Mouse (Mus musculus) liver, adult 2 months (tissue): ENCODE data around the gene Asic3. TPM values are rescaled to one million over a fixed set of nuclear protein-coding genes. Genes with fewer than 3 reads are reported as not detected.

Experiments used
- DNase-seq: peaks from one replicate; pipeline ENCODE4 v3.0.0-alpha.2; 2011; ENCODE audit warnings: low read depth, low spot score; ENCODE audit errors: extremely low read depth
- H3K27ac ChIP-seq: fragments of 200-500 bp; replicated peaks from 2 replicates; pipeline ENCODE4 v1.5.1; 2012; ENCODE audit warnings: low read depth, mild to moderate bottlenecking, control low read depth, inconsistent platforms, low read length; ENCODE audit not compliant: insufficient read depth
- H3K27me3 ChIP-seq: fragments of 200-500 bp; 2 replicates; pipeline ENCODE4 v1.6.1; 2012; ENCODE audit warnings: mild to moderate bottlenecking, moderate library complexity, low read length, inconsistent platforms; ENCODE audit not compliant: control insufficient read depth, insufficient read depth
- H3K36me3 ChIP-seq: fragments of 200-500 bp; 2 replicates; pipeline ENCODE4 v1.6.1; 2012; ENCODE audit warnings: low read length, inconsistent platforms; ENCODE audit not compliant: control insufficient read depth, insufficient read depth
- H3K4me1 ChIP-seq: fragments of 200-500 bp; 2 replicates; pipeline ENCODE4 v1.6.1; 2011; ENCODE audit warnings: low read length; ENCODE audit not compliant: control insufficient read depth, insufficient read depth
- H3K4me3 ChIP-seq: fragments of 200-500 bp; 2 replicates; pipeline ENCODE4 v1.5.1; 2011; ENCODE audit warnings: low read depth, mild to moderate bottlenecking, control low read depth, low read length, moderate library complexity; ENCODE audit not compliant: insufficient read depth
- H3K79me2 ChIP-seq: fragments of 200-500 bp; 2 replicates; pipeline ENCODE4 v1.6.1; 2012; ENCODE audit warnings: inconsistent platforms, mild to moderate bottlenecking, low read length, moderate library complexity; ENCODE audit not compliant: control insufficient read depth, insufficient read depth
- H3K9ac ChIP-seq: fragments of 200-500 bp; 2 replicates; pipeline ENCODE4 v1.6.1; 2012; ENCODE audit warnings: low read depth, mild to moderate bottlenecking, control low read depth, inconsistent platforms, low read length
- CTCF ChIP-seq: fragments of 200-500 bp; IDR thresholded peaks from 2 replicates; pipeline ENCODE4 v1.5.1; 2011; ENCODE audit warnings: low read depth, low read length, control low read depth
- POLR2A ChIP-seq: fragments of 200-500 bp; IDR thresholded peaks from 2 replicates; pipeline ENCODE4 v1.6.1; 2011; ENCODE audit warnings: low read length, control low read depth; ENCODE audit not compliant: insufficient read depth; ENCODE audit errors: extremely low read depth
- WGBS: fragments of 180-500 bp; shearing (Covaris S2); methylation state at CpG from one replicate; pipeline ENCODE4 v1.1.7; 2018; 5-methylcytosine and 5-hydroxymethylcytosine counted together
- polyA plus RNA-seq: library from polyadenylated mRNA; depleted of rRNA; stranded (reverse); fragments of >200 nt; gene quantifications from 2 replicates; pipeline ENCODE4 v1.2.3, GENCODE M21; 2012
- total RNA-seq: library from RNA; depleted of rRNA; stranded (reverse); fragments of >200 nt; gene quantifications from 2 replicates; pipeline ENCODE4 v1.2.3, GENCODE M21; 2014

Asic3 gene
- total and polyA plus RNA-seq, 2 experiments, result 0.84 TPM; not detected in 1

- peaks cover 2% of the 10 kb centered on the region; the same call in 1 of the 2 replicates for H3K79me2 ChIP-seq
- DNase-seq, result no peak
- no peak overlapping the region for H3K9ac ChIP-seq
- no peak for TF ChIP-seq POLR2A
- TF ChIP-seq CTCF, result no peak
- no peaks in the 10 kb centered on the region for H3K27me3 ChIP-seq
- H3K27ac ChIP-seq, result no peak overlapping the region
- no peak overlapping the region for H3K4me3 ChIP-seq
- no peaks in the 10 kb centered on the region for H3K36me3 ChIP-seq
- 99% methylated on average over 9 of the region's 9 CpGs for WGBS
- peaks cover 5% of the 10 kb centered on the region; the same call in 1 of the 2 replicates for H3K4me1 ChIP-seq
Observed at GRCm38 (mm10) chr5:24420381-24420780, 7.2 kb downstream of the Asic3 start.

DNA sequence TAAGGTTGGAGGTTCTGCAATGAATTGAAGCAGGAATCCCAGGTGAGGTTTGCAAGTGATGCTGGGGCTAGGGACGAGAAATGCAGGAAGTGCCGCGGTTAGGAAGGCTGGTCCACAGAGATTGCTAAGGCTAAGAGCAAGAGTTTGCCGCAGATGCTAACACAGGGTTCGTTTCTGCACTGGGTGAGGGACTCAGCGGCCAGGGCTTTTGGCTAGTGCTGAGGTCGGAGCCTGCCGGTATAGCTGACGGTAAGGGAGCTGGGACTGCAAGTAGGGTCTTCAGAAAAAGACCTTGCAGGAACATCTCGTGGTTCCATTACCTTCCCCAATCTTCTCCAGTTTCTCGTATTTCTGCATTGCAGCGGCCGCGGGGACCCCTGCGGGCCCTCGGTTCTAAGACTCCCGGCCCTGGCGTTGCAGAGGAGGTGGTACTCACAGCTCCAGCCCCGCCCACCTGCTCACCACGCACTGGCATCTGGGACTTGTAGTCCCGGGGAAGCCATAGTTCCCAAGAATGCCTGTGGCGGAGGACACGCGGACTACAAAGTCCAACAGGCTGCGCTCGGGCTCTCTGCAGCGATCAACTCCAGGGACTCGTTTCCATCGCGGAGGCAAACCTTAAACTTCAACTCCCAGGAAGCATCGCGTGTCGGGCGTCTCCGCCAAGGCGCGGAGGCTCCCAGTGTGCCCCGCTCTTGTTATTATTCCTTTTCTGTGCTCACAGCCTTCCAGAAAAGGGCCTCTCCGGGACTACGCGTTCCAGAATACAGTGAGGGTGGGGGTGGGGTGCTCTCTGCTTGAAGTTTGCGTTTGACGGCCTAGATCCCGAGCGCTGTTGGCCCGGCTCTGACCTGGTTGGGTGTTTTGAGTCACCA, 10.2 kb downstream of the Asic3 start, which contains the start of the genes Cdk5 and Slc4a2:
Gene Cdk5, minus strand, starts transcription at position 402 of the 875 bp plus-strand sequence.
Gene Slc4a2, plus strand, starts transcription at position 709 of the 875 bp plus-strand sequence.
- H3K9ac ChIP-seq, result peak within 1 kb of the TSS; percentile 95
- under 1% methylated on average over 46 of the region's 46 CpGs for WGBS
- DNase-seq, result peak; percentile 99
- peak within 1 kb of the TSS; percentile 87 for H3K27ac ChIP-seq
- H3K4me1 ChIP-seq, result peaks cover 12% of the 10 kb centered on the region
- H3K79me2 ChIP-seq, result peaks cover 5% of the 10 kb centered on the region; the same call in 1 of the 2 replicates
- H3K4me3 ChIP-seq, result peak within 1 kb of the TSS; percentile 76
- no peaks in the 10 kb centered on the region for H3K36me3 ChIP-seq
- no peaks in the 10 kb centered on the region for H3K27me3 ChIP-seq
- TF ChIP-seq POLR2A, result peak; percentile 59; the same call in 1 of the 2 replicates
- no peak for TF ChIP-seq CTCF

- Histone ChIP-seq H3K36me3 (no peaks in the 10 kb centered on the region), H3K4me1 (peaks cover 13% of the 10 kb centered on the region), H3K27ac (peak overlapping the region; percentile 87), H3K79me2 (peaks cover 6% of the 10 kb centered on the region; the same call in 1 of the 2 replicates), H3K27me3 (no peaks in the 10 kb centered on the region), H3K4me3 (peak overlapping the region; percentile 76), H3K9ac (peak overlapping the region; percentile 95)
- DNase-seq, result peak; percentile 35
- TF ChIP-seq CTCF, result no peak
- TF ChIP-seq POLR2A, result no peak
- 8% methylated on average over 21 of the region's 21 CpGs for WGBS
Observed at GRCm38 (mm10) chr5:24424004-24424781, 11.0 kb downstream of the Asic3 start.

DNA sequence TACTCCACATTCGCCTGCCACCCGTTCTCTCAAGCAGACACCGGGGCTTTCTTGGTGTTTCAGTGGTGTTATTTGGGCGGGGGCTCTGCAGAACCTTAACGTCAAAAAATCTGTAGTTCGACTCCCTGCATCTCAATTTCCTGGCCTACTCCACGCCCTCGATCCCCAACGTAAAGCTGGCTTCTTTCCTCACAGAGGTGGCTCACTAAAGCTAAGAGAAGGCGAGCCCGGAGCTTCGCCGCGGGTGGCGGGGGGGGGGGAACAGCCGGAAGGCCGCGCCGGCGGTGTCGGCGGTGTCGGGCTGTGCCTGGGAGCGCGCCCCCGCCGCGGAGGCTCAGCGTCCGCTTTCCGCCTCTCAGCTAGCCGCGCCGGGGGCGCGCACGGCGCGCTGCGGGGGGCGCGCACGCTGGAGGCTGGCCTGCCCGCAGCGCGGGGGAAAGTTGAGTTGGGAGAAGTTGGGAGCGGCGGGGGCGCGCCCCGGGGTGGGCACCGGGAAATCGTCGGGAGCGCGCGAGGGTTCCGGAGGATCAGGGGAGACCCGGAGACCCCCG, 11.7 kb downstream of the Asic3 start:
- Histone ChIP-seq H3K4me1 (peaks cover 13% of the 10 kb centered on the region), H3K79me2 (peaks cover 6% of the 10 kb centered on the region; the same call in 1 of the 2 replicates), H3K4me3 (peak overlapping the region; percentile 76), H3K9ac (peak overlapping the region; percentile 95), H3K36me3 (no peaks in the 10 kb centered on the region), H3K27me3 (no peaks in the 10 kb centered on the region), H3K27ac (peak overlapping the region; percentile 87)
- TF ChIP-seq POLR2A (peak; percentile 57; the same call in 1 of the 2 replicates), CTCF (no peak)
- under 1% methylated on average over 56 of the region's 60 CpGs for whole genome bisulfite sequencing
- DNase-seq, result peak; percentile 37

DNA sequence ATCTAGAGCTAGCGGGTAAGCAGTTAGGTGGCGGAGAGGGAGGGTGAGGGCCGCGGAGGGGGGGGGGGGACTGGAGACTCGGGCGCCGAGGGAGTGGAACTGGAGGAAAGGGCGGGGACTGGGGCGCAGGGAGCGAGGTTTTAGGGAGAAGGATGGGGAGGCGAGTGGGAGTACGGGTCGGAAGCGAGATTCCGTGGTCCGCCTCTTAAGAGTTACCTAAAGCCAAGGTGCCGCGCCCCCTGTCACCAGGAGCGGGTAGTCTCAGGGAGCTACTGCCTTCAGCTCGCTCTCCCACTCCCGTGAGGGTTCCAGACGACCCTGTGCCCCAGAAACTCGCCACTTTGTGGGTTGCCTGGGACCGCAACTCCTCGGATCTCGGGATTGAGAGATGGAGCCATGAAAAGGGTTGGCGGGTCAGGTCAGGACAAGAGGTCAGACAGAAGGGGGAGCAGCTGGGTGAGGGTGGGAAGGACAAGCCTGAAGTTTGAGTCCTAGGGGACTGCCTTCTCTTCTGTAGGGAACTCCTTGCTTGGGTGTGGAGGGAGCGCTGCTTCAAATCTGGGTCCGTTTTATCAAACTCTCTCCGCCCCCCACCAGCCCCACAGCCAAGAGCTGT, 12.3 kb downstream of the Asic3 start:
- peaks cover 13% of the 10 kb centered on the region for H3K4me1 ChIP-seq
- peak overlapping the region; percentile 39; the same call in 1 of the 2 replicates for H3K27ac ChIP-seq
- TF ChIP-seq CTCF (no peak), POLR2A (no peak)
- H3K79me2 ChIP-seq, result peaks cover 6% of the 10 kb centered on the region; the same call in 1 of the 2 replicates
- peak overlapping the region; percentile 76 for H3K4me3 ChIP-seq
- H3K36me3 ChIP-seq, result peaks cover 3% of the 10 kb centered on the region; the same call in 1 of the 2 replicates
- DNase-seq, result no peak
- H3K9ac ChIP-seq, result peak overlapping the region; percentile 95
- no peaks in the 10 kb centered on the region for H3K27me3 ChIP-seq
- WGBS, result 2% methylated on average over 25 of the region's 30 CpGs
